Mouse (Mus musculus) testis, adult 2 months (tissue): Measurements from ENCODE around the gene Gpha2.

Source experiments
- CTCF ChIP-seq: fragments of 200-500 bp; IDR thresholded peaks from 2 replicates; pipeline ENCODE4 v1.5.1; 2012; ENCODE audit warnings: low read depth, mild to moderate bottlenecking, inconsistent platforms, low read length, moderate library complexity; ENCODE audit not compliant: control insufficient read depth, insufficient read depth, insufficient replicate concordance
- POLR2A ChIP-seq: fragments of 200-500 bp; IDR thresholded peaks from 2 replicates; pipeline ENCODE4 v1.6.1; 2012; ENCODE audit warnings: low read depth, mild to moderate bottlenecking, inconsistent platforms, low read length, moderate library complexity; ENCODE audit not compliant: control insufficient read depth

GRCm38 (mm10) chr19:6204265-6204664 lies 21.9 kb upstream of the Gpha2 start:
- TF ChIP-seq CTCF, result no peak
- no peak for TF ChIP-seq POLR2A
